Comparison of ENCODE assay signal across 8 mouse cellular contexts in the genomic region with DNA sequence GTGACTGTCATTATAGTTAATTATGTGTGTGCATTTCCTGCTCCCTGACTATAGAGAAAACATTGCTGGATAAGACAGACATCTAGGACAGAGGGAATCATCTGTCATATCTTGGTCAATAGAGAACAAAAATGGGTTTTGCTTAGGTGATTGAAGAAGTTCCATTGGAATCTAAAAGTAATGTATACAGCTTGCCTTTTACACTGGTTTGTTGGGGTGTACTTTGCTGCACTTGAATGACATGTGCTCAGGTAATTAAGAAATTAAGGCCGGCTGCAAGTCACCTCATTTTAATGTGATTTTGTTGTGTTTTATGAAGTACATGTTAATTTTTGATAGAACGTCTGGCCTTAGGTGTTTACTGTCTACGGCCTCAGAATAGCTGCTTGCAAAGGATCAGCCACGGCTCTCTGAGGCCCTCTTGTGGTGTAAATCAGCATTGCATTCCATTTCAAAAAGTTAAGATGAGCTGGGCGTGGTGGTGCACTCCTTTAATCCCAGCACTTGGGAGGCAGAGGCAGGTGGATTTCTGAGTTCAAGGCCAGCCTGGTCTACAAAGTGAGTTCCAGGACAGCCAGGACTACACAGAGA. TPM values are rescaled to one million over a fixed set of nuclear protein-coding genes. Genes with fewer than 3 reads are reported as not detected.
DNase-seq lines count a peak whose midpoint lies in the region; ATAC-seq and TF ChIP-seq lines count a peak whose summit lies in the region.

No protein-coding gene starts in this region.

- no peaks in the 10 kb centered on the region for H3K9me3 ChIP-seq in E14TG2a.4 (ENCODE audit: low read length)
- H3K9me3 ChIP-seq in liver, postnatal 0 days (ENCODE audit: low read length) = no peaks in the 10 kb centered on the region

- TF ChIP-seq POLR2A in bone marrow macrophage, adult 2 months (IDR thresholded peaks at IDR 0.05; ENCODE audit: borderline replicate concordance, low read depth, low read length) = no peak
- no peak for TF ChIP-seq POLR2A in olfactory bulb, adult 2 months (IDR thresholded peaks at IDR 0.05; ENCODE audit: insufficient read depth, low read depth, low read length)
- TF ChIP-seq POLR2A in thymus, adult 2 months (IDR thresholded peaks at IDR 0.05; ENCODE audit: control insufficient read depth, extremely low read depth, insufficient read depth, low read length, poor library complexity) = no peak

- H3K4me1 ChIP-seq in E14TG2a.4 (replicated peaks; ENCODE audit: low read depth, low read length) = peaks cover 8% of the 10 kb centered on the region
- H3K4me1 ChIP-seq in bone marrow macrophage, adult 2 months (ENCODE audit: control insufficient read depth, insufficient read depth, low read length) = no peaks in the 10 kb centered on the region
- no peaks in the 10 kb centered on the region for H3K4me1 ChIP-seq in liver, postnatal 0 days (ENCODE audit: insufficient read depth)
- H3K4me1 ChIP-seq in olfactory bulb, adult 2 months (ENCODE audit: control insufficient read depth, insufficient read depth, low read length) = no peaks in the 10 kb centered on the region
- no peaks in the 10 kb centered on the region for H3K4me1 ChIP-seq in thymus, adult 2 months (replicated peaks; ENCODE audit: control insufficient read depth, insufficient read depth, low read length)

- peak; percentile 87 for TF ChIP-seq CTCF in E14TG2a.4 (conservative IDR thresholded peaks at IDR 0.05; ENCODE audit: low read length)
- peak; percentile 77 for TF ChIP-seq CTCF in bone marrow macrophage, adult 2 months (IDR thresholded peaks at IDR 0.05; ENCODE audit: low read depth, low read length)
- TF ChIP-seq CTCF in liver, postnatal 0 days (IDR thresholded peaks at IDR 0.05; ENCODE audit: low read depth) = peak; percentile 97
- 0 out of 2 replicates have a peak, but pooled peaks have one; percentile 18 for TF ChIP-seq CTCF in olfactory bulb, adult 2 months (IDR thresholded peaks at IDR 0.05; ENCODE audit: insufficient read depth, low read depth, low read length)
- TF ChIP-seq CTCF in thymus, adult 2 months (IDR thresholded peaks at IDR 0.05; ENCODE audit: borderline replicate concordance, control insufficient read depth, extremely low read depth, insufficient read depth, low read length, poor library complexity) = no peak

- no peaks in the 10 kb centered on the region for H3K27me3 ChIP-seq in E14TG2a.4 (ENCODE audit: insufficient read depth, low read length)
- no peaks in the 10 kb centered on the region for H3K27me3 ChIP-seq in liver, postnatal 0 days (ENCODE audit: insufficient read depth, low read length)
- no peaks in the 10 kb centered on the region for H3K27me3 ChIP-seq in thymus, adult 2 months (ENCODE audit: control insufficient read depth, insufficient read depth, low read length)

- intact Hi-C loops in heart, postnatal 14 days (cut with DNase I) = loop anchor here (1.0 to 5.0 kb wide), 3 partner anchors 34 to 168 kb away; no protein-coding TSS in a partner anchor

- peaks cover 70% of the 10 kb centered on the region for H3K36me3 ChIP-seq in E14TG2a.4 (ENCODE audit: insufficient read depth, low read length)
- peaks cover 59% of the 10 kb centered on the region for H3K36me3 ChIP-seq in liver, postnatal 0 days (replicated peaks; ENCODE audit: insufficient read depth, low read length)
- H3K36me3 ChIP-seq in thymus, adult 2 months (ENCODE audit: control insufficient read depth, insufficient read depth, low read length) = peaks cover 66% of the 10 kb centered on the region

- no peak overlapping the region for H3K4me3 ChIP-seq in E14TG2a.4 (replicated peaks; ENCODE audit: low read length)
- H3K4me3 ChIP-seq in bone marrow macrophage, adult 2 months (ENCODE audit: insufficient read depth, low read length) = no peak overlapping the region
- no peak overlapping the region for H3K4me3 ChIP-seq in liver, postnatal 0 days (ENCODE audit: low read depth, low read length)
- no peak overlapping the region for H3K4me3 ChIP-seq in olfactory bulb, adult 2 months (ENCODE audit: insufficient read depth, low read depth, low read length)
- no peak overlapping the region for H3K4me3 ChIP-seq in thymus, adult 2 months (ENCODE audit: control insufficient read depth, insufficient read depth, low read length)

- no peak overlapping the region for H3K4me2 ChIP-seq in liver, postnatal 0 days (ENCODE audit: low read depth, low read length)

- no peak overlapping the region for H3K27ac ChIP-seq in bone marrow macrophage, adult 2 months (ENCODE audit: insufficient read depth, low read depth, low read length)
- H3K27ac ChIP-seq in liver, postnatal 0 days (ENCODE audit: low read depth) = no peak overlapping the region
- H3K27ac ChIP-seq in olfactory bulb, adult 2 months (ENCODE audit: insufficient read depth, low read depth, low read length) = no peak overlapping the region
- no peak overlapping the region for H3K27ac ChIP-seq in thymus, adult 2 months (ENCODE audit: control insufficient read depth, insufficient read depth, low read length)

- 8% methylated on average over 5 of the region's 5 CpGs for WGBS in liver, postnatal 0 days (ENCODE audit: insufficient replicate concordance)
- WGBS in olfactory bulb, adult 2 months = 7% methylated on average over 5 of the region's 5 CpGs
- 18% methylated on average over 5 of the region's 5 CpGs for WGBS in thymus, adult 2 months

- TF ChIP-seq EP300 in liver, postnatal 0 days (IDR thresholded peaks at IDR 0.05; ENCODE audit: low read depth) = no peak

- peak; percentile 73 to 89 for DNase-seq in heart, postnatal 14 days
- peak; percentile 82 to 87 for DNase-seq in kidney, postnatal 36 days
- peak; percentile 81 for DNase-seq in liver, postnatal 0 days
- DNase-seq in thymus, adult 2 months = peak; percentile 82

- no peak overlapping the region for H3K9ac ChIP-seq in liver, postnatal 0 days (replicated peaks)

- ATAC-seq in erythroblast, adult 5-6 weeks (replicated peaks; ENCODE audit: low FRiP score, poor library complexity, severe bottlenecking) = peak; percentile 84
- peak; percentile 61 for ATAC-seq in liver, postnatal 0 days

RNA-seq across cellular contexts. Expression of a gene that starts 36.5 kb away (rescaled TPM):
- polyA plus RNA-seq in bone marrow macrophage, adult 2 months (2012; ENCODE audit: insufficient read depth, insufficient read length, missing spikeins) = 17.4 and 17.6 TPM in 2 replicates
- total RNA-seq in erythroblast, adult 5-6 weeks (2015; ENCODE audit: low replicate concordance) = 2.7 and 7.1 TPM in 2 replicates
- total RNA-seq in erythroblast, adult 5-6 weeks (2017; ENCODE audit: low replicate concordance) = 7.2 and 7.8 TPM in 2 replicates
- total RNA-seq in heart, postnatal 14 days (2021) = 10 to 100 TPM; 11.1 to 11.7 TPM
- 3.7 and 4.4 TPM in 2 replicates for polyA plus RNA-seq in liver, postnatal 0 days (2015; fragmentation: Nextera tagmentation; extraction: Ambion mirVana)
- not detected in 2 replicates for polyA plus RNA-seq in olfactory bulb, adult 2 months (2012; ENCODE audit: insufficient read depth, insufficient read length, low replicate concordance, missing spikeins)
- 25.9 and 33.0 TPM in 2 replicates for polyA plus RNA-seq in thymus, adult 2 months (2012; rRNA removed)

RNA-seq across cellular contexts. Expression of a gene that starts 37.9 kb away (rescaled TPM):
- not detected in 2 replicates for polyA plus RNA-seq in bone marrow macrophage, adult 2 months (2012; ENCODE audit: insufficient read depth, insufficient read length, missing spikeins)
- total RNA-seq in erythroblast, adult 5-6 weeks (2015; ENCODE audit: low replicate concordance) = not detected in 2 replicates
- total RNA-seq in erythroblast, adult 5-6 weeks (2017; ENCODE audit: low replicate concordance) = not detected in 2 replicates
- total RNA-seq in heart, postnatal 14 days (2021) = not detected
- polyA plus RNA-seq in liver, postnatal 0 days (2015; fragmentation: Nextera tagmentation; extraction: Ambion mirVana) = not detected in 2 replicates
- polyA plus RNA-seq in olfactory bulb, adult 2 months (2012; ENCODE audit: insufficient read depth, insufficient read length, low replicate concordance, missing spikeins) = not detected in 2 replicates
- 0.26 TPM in 1 of 2 replicates, not detected in the other for polyA plus RNA-seq in thymus, adult 2 months (2012; rRNA removed)
